Mouse (Mus musculus) gonadal fat pad, adult 2 months (tissue): ENCODE measurements around the gene Metap1d. TPM values are rescaled to one million over a fixed set of nuclear protein-coding genes. Genes with fewer than 3 reads are reported as not detected.

Experiments used
- DNase-seq: peaks from one replicate; pipeline ENCODE4 v3.0.0-alpha.2; 2012; ENCODE audit warnings: low read depth
- polyA plus RNA-seq: library from polyadenylated mRNA; depleted of rRNA; stranded (reverse); fragments of >200 nt; gene quantifications from 2 replicates; pipeline ENCODE4 v1.2.3, GENCODE M21; 2012; rRNA removed

Metap1d gene
- polyA plus RNA-seq, 1 experiment: 26.6 TPM

- DNase-seq: no peak
Measured at GRCm38 (mm10) chr2:71544391-71545285, 91.6 kb downstream of the Metap1d start.

- no peak for DNase-seq
Measured at GRCm38 (mm10) chr2:71545401-71545881, 92.4 kb downstream of the Metap1d start.

GRCm38 (mm10) chr2:71545882-71546639 is 93.0 kb downstream of the Metap1d start:
- DNase-seq: no peak

- DNase-seq: no peak
Measured at GRCm38 (mm10) chr2:71546640-71547071, 93.6 kb downstream of the Metap1d start, which contains the start of gene Dlx2. Gene Dlx2 (minus strand): TSS chr2:71546754.

GRCm38 (mm10) chr2:71547829-71548228 is 94.8 kb downstream of the Metap1d start:
- DNase-seq: no peak

GRCm38 (mm10) chr2:71550330-71550729 is 97.3 kb downstream of the Metap1d start:
- DNase-seq: no peak

GRCm38 (mm10) chr2:71551704-71552103 is 98.6 kb downstream of the Metap1d start:
- DNase-seq: no peak

GRCm38 (mm10) chr2:71556071-71556470 is 103.0 kb downstream of the Metap1d start:
- no peak for DNase-seq

GRCm38 (mm10) chr2:71566466-71566865 is 113.4 kb downstream of the Metap1d start:
- DNase-seq: no peak

- no peak for DNase-seq
Measured at GRCm38 (mm10) chr2:71573736-71574135, 120.7 kb downstream of the Metap1d start.

Other genes with a start within 250 kb of the Metap1d start
- 27.5 and 32.5 TPM in 2 replicates for gene Dync1i2, start 241.6 kb upstream of the Metap1d start, polyA plus RNA-seq
- gene Slc25a12, start 85.5 kb upstream of the Metap1d start, polyA plus RNA-seq: 26.9 and 28.2 TPM in 2 replicates
- gene Hat1, start 64.3 kb upstream of the Metap1d start, polyA plus RNA-seq: 7.0 and 9.0 TPM in 2 replicates
- gene Dlx1, start 74.8 kb downstream of the Metap1d start, polyA plus RNA-seq: not detected in 2 replicates
- gene Dlx2, start 93.5 kb downstream of the Metap1d start, polyA plus RNA-seq: not detected in 2 replicates